Mouse (Mus musculus) T-helper 17 cell (primary cell): ENCODE measurements around the gene Arhgef2.
"Not testable (repeated sequence)": the region's sequence is repeated elsewhere in the genome, so short reads cannot be mapped to it uniquely, and the experiment has no call there.

Source experiments
- in situ Hi-C, 2 experiments: fragments of 300-600 bp; cut with MboI, MseI; formaldehyde crosslinking; loops; 1 replicate in 1 of 2; 2 replicates in 1 of 2; pipeline ENCODE4 v1.15.1; 2025; ENCODE audit warnings: high pct_unique_total_duplicates in 2 of 2

The Arhgef2 gene

DNA sequence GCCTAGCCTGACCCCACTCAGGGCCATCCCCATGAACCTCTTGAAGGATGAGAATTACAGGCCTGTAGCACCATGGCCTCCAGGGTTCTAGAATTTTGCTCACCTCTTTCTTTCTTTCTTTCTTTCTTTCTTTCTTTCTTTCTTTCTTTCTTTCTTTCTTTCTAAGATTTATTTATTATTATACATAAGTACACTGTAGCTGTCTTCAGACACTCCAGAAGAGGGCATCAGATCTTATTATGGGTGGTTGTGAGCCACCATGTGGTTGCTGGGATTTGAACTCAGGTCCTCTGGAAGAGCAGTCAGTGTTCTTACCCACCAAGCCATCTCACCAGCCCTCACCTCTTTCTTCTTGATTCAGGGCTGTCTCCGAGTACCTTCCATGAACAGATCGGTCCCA, at the start of gene Arhgef2:
Arhgef2 (plus strand) TSS at position 301 of the 400 bp plus-strand sequence.
- in situ Hi-C loops: loop anchor here in 1 of 2 experiments (5.0 kb wide), 1 partner anchor 37 kb away; no protein-coding TSS in a partner anchor

DNA sequence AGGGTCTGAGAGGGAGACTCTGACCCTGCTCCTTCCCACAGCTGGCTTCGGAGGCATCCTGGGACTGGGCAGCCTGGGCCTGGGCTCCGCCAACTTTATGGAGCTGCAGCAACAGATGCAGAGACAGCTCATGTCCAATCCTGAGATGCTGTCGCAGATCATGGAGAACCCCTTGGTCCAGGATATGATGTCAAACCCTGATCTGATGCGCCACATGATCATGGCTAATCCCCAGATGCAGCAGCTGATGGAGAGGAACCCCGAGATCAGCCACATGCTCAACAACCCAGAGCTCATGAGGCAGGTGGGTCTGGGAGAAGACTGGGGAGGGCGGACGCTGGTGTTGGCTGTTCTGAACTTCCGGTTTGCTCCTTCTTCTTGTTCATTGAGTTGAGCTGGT, 49.1 kb upstream of the Arhgef2 start:
- in situ Hi-C loops: no loop called here

DNA sequence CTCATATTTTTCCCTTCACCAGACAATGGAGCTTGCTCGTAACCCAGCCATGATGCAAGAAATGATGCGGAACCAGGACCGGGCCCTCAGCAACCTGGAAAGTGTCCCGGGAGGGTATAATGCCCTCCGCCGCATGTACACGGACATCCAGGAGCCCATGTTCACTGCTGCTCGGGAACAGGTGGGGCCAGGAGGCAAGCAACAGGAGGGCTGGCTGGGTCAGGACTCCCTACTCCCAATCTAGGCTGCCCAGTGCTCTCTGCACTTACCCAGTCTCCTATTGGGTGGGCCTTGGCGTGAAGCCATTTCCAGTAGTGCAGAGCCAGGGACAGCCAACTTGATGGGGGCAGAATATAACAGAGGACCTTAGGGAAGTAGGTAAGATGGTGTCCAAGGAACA, 46.2 kb upstream of the Arhgef2 start:
- in situ Hi-C loops: no loop called here

DNA sequence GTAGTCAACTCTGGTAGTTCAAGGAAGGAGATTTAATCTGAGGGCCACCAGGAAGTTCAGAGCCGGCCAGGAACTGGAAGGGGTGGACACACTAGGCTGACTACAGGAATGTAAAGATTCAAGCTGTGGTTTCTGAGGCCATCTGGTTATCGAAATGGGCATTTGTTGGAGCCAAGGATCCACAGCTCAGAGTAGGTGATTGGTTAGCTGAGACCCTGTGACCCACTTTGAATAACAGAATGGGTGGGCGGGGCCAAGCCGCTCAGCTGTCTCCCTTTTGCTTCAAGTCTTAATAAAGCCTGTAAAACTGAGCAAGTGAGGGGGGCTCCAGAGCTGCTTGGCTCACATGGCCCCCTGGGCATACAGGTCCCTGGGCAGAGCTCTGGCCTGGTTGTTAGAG, 43.8 kb upstream of the Arhgef2 start:
- in situ Hi-C loops: no loop called here

DNA sequence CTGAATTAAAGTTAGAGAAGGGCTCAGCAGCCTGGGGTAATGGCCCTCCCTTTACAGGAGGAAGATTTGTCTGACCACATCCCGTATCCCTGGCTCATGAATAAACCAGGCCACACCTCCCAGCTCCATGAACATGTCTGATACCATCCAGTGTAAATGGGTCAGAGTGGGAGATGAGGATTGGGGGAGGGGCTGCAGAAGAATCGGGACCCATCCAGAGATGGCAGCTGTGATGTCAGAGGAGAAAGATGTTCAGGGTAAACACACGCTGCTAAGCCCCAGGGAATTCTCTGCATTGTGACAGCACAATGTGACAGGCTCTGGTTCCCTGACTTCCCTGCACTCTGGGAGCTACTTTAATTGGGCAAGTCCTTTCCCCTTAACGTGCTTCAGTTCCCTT, 42.3 kb upstream of the Arhgef2 start:
- in situ Hi-C loops: no loop called here

DNA sequence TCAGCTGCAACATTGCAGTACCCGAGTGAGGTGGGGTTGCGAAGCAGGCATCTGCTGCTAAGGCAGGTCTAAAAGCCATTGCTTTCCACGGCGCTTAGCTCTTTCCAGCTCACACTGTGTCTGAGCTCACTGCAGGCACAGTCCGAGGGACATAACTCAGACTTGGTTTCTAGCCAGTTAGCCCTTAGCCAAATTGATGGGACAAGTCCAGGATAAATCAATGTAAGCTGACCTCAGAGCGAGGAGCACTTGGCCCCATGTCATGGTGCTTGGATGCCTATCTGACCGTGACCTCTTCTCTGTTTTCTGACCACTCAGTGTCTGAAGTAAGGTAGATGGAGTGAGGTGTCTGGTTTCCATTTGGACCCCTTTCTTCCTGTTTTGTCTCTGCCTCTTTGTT, 41.8 kb upstream of the Arhgef2 start:
- in situ Hi-C loops: no loop called here

DNA sequence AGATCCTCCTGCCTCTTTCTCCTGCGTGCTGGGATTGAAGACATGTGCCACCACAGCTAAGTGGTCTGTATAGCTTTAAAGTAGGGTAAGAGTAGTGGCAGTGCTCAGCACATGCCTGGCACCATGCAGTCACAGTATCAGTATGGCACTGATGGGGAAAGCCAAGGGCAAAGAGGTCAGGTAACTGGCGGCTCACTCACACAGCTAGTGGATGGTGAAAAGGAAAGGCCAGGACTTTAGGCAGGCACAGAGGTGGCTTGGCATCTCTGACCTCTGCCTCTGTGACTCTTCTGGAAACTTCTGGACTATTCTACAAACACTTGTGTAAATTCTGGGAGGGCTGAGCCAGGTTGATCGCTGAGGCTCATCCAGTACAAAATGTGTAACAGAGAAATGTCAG, 39.6 kb upstream of the Arhgef2 start:
- in situ Hi-C loops: no loop called here

DNA sequence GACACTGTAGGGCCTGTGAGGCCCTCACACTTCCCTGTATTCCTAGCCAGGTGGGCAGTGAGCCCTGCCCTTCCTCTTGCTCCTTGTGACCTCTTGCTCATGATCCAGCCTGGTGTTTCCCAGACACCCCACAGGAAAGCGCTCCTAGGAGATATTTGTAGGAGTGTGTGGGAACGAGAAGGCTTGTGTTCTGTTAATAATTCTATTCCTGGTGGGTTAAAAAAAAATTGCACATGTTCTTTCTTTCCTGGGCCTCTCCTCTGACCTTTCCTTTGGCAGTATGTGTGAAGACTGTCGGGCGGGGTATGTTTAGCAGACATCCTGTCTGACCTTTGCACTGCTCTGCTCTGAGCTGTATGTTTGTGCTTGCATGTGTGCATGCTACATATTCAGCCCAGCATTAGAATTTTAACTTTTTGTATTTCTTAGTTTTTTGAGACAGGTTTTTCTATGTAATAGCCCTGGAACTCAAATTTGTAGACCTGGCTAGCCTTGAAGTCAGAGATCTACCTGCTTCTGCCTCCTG, 39.2 kb upstream of the Arhgef2 start:
- in situ Hi-C loops: no loop called here

DNA sequence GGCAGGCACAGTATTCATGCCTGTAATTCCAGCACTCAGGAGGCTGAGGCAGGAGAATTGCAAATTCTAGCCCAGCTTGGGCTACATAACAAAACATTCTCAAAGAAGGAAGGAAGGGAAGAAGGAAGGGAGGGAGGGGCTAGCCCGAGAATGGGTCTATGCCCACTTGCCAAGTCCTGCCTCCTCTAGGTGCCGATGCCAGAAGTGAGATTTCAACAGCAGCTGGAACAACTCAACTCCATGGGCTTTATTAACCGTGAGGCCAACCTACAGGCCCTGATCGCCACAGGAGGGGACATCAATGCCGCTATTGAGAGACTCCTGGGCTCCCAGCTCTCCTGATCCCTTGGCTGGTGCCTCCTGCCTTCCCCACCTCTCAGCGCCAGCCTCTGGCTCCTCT, 37.9 kb upstream of the Arhgef2 start:
- in situ Hi-C loops: no loop called here

DNA sequence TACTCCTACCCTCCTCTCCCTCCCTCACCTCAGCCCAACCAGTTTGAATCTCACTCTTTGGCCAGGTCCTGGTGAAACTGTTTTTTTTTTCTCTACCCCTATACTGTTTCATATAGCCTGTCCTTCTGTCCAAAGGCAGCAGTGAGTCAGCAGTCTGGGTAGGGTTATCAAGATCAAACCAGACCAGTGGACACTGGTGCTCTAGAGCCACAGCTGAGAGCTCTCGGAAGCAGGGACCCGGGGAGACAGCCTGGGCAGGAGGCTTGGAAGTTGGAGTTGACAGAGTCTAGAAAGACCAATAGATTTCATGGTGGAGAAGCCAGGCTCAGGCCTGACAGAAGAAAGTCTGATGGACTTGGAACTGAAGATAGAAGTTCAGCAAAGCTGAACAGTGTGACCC, 37.2 kb upstream of the Arhgef2 start:
- in situ Hi-C loops: no loop called here

DNA sequence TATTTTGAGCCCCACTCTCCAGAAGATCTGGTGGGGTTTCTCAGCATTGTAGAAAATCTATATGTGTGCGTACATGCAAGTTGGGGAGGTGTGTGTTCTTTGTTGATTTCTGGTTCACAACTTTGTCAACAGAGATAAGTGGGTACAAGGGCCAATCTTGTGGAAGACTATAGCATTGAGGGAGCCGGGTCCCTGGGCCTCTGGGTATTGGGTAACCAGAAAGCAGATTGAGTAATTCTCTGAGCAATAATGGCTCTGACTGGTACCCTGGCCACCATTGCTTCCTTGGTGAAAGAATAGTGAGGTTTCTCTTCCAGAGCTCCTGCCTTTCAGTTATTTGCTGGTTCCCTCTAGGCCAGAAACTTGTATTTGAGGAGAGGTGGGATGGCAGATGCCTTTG, 36.7 kb upstream of the Arhgef2 start:
- in situ Hi-C loops: no loop called here

DNA sequence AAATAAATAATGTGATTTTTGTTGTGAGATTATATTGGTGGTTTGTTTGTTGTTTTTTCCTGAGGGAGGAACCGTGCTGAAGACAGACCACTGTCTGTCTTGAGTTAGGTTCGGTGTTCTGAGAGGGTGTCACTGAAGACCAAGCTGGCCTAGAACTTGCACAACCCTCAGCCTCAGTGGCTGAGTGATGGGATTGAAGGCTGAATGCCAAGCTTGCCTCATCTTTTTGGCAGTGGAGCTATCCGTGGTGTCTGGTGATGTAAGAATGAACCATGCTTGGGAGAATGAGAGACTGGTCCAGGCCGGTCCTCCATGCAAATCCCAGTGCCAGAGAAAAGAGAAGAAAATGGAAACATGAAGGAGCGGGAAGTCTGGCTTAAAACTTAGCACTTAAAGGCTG, 36.1 kb upstream of the Arhgef2 start:
- in situ Hi-C loops: no loop called here

DNA sequence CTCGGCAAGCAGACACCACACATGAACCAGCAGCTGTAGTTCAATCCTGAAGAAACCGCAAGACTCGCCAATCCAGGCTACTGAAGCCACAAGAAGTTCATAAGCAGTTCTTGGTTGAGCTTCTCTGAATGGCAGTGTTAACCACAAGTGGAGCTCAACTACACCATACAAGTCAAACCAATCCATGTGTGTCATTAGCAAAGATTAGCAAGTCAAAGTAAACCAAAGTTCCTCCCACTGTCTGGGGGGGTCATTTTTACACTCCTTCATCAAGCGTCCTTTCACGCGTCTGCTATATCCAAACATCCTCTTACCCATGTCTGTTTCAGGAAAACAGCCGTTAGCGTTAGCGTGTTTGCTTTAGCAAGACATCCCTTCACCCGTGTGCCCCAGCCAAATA, 35.4 kb upstream of the Arhgef2 start:
- in situ Hi-C loops: no loop called here

DNA sequence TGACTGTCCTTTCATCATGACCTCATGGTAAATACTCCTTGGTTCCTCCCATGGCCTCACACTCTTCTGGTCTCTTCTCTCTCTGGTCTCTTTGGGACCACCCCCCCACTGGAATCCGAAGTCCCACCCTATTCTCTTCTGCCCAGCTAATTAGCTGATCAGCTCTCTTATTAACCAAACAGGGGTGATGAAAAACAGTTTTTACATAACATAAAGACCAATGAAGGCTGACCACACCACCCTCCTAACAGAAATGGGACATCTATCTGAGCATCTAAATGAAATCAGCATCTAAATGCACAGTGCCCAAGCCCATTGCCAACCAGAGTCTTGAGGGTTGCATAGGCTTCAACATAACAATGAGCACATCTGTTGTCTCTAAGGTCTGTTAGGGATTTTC, 33.9 kb upstream of the Arhgef2 start:
- in situ Hi-C loops: no loop called here

DNA sequence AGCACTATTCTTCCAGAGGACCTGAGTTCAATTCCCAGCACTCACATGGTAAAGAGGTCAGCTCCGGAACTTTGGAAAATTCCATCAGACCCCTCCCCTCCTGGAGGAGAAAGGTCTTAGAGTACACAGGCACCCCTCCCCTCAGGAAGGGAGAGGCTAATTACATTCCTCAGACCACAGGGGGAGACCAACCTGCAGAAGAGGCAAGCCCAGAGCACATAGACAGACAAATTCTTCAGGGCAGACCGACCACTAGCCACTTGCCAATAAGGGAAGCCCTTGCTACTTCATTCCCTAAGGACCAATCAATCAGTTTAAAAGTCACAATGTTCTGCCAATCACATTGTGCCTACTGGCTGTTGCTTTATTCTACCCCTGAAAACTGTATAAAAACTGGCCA, 32.9 kb upstream of the Arhgef2 start:
- in situ Hi-C loops: no loop called here

DNA sequence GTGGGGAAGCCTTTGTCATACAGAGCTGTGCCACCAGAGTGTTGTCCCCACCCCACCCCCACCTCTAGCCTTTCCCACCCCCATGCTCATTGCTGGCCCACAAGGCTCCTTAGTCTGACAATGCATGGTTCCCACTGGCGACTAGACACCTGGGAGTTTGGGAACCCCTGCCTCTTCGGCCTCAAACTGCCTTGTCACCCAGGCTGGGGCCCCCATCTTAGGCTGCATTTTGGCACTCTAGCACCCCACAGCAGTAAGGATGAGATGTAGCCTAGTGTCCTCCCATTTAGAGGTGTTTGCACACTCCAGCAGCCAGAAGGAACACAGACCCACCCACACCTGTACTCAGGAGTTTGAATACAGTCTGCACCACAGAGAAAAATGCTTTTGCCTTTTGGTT, 32.0 kb upstream of the Arhgef2 start:
- in situ Hi-C loops: no loop called here

DNA sequence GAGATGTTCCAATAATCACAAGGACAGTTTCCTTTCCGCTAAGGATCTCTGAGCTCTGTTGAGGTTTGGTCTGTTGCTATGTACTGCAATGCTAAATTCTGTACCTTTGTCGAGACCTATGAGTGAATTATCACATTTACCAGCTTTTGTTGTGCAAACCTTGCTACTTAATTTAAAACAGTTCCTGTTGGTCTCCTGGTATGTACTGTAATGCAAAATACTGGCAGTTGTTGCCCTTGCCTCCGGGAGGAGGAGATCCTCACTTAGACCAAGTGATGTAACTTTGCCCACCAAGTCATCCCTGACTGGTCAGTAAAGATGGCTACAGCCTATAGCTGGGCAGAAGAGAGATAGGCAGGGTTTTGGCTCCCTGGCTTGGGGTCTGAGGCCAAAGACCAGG, 30.2 kb upstream of the Arhgef2 start, which contains the start of gene Ssr2:
Ssr2 (plus strand) TSS at position 337 of the 400 bp plus-strand sequence.
- in situ Hi-C loops: no loop called here

DNA sequence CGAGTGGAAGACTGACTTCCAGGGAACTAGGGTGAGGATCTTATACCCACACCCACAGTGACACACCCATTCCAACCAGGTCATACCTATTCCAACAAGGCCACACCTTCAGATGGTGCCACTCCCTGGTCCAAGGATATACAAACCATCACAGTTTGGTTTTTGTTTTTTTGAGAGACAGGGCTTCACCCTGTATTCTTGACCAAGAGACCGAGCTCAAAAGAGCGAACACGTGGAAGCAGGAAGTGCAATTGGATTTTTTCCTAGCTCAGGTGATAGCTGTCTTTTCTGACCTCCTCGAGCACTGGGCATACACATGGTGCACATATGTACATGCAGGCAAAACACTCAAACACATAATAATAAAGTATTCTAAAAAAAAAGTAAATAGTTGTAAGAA, 27.9 kb upstream of the Arhgef2 start:
- in situ Hi-C loops: not testable (repeated sequence)

DNA sequence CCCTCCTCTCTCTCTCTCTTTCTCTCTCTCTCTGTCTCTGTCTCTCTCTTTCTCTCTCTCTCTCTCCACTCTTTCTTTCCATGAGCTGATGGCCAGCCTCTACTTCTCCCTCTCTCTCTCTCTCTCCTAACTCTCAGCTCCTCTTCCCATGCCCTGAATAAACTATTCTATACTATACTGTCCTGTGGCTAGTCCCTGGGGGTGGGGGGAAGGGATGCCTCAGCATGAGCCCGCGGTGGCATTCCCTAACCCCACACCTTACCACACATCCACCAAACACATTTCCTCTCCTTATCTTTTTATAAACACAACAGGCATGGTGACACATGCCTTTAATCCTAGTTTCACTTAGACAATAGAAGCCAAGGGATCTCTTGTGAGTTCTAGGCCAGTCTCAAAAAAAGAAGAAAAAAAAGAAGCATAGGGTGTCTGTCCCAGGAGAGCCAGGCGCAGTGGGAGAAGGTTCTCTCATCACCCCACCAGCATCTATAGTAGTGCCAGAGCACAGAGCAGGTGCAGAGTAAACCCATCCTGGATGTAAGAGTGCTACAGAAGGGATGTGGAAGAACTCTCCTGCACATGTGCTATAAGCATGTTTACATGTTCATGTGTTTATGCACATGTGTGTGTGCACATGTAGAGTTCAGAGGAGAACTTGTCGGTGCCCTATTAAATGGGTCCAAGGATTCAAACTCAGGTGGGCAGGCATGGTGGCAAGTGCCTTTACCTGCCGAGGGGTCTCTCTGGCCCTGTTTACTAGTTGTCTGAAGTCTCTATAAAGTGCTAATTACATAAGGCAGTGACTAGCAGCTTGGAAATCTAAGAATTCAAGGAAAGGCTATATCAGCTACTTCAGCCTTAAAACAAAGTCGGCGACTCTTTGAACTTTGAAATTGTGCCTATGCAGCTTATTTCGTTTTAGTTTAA, 27.0 kb upstream of the Arhgef2 start:
- in situ Hi-C loops: no loop called here

DNA sequence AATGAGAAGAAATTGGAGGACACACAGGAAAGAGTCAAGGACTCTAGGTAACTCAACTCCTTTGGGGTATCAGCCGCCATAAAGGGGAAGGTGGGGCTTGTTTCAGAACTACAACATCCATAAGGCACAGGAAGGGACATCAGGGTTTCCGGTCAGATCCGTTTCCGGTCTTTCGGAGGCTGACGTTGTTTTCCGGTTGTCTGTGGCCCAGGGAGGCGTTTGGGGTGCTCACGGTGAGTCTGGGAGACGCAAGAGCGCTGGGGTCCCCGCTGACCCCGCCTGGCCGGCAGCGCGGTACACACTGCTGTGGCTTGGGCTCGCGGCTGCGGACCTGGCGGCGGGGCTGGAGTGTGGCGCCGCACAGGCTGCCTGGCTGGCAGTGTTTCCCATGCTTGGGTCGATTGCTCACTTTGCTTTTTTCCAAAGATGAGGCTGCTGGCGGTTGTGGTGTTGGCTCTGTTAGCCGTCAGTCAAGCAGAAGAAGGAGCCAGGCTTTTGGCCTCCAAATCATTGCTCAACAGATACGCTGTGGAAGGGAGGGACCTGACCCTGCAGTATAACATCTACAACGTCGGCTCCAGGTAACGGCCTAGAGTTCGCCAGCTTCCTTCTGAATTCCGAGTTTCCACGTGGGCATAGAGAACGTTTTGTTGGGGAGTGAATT, 26.2 kb upstream of the Arhgef2 start:
- in situ Hi-C loops: no loop called here

DNA sequence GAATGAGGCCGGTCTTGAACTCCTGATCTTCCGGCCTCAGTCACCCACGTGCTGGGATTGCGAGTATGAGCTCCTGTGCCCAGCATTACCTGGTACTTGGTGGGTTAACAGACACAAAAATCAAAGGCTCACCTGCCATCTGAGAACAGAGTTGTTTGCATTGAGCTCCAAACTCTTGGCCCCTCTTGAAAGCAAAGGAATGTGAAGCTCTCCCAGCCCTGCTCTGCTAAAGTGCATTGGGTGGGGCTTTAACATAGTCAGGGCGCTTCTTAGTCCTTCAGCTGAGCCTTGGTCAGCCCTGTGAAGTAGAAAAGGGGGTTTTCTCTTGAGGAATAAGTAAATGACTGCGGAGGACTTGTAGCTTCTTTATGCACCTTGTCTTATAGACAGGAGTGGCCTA, 20.0 kb upstream of the Arhgef2 start:
- in situ Hi-C loops: no loop called here

DNA sequence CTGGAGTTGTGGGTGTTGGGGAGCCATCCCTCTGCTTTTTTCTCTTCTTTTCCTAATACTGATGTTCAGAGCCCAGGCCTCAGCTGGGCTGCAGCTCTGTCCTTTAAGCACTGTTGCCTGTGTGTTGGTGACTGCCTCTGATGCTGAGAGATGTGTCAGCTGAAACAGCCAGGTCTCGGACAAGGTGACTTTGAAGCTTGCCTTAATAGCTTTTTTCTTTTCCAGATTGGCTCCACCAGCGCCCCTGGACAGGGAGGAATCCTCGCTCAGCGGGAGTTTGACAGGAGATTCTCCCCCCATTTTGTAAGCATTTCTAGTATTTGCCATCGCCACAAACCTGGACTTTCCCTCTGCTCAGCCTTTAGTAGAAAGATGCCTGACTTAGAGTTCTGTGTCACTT, 19.1 kb upstream of the Arhgef2 start:
- in situ Hi-C loops: no loop called here

DNA sequence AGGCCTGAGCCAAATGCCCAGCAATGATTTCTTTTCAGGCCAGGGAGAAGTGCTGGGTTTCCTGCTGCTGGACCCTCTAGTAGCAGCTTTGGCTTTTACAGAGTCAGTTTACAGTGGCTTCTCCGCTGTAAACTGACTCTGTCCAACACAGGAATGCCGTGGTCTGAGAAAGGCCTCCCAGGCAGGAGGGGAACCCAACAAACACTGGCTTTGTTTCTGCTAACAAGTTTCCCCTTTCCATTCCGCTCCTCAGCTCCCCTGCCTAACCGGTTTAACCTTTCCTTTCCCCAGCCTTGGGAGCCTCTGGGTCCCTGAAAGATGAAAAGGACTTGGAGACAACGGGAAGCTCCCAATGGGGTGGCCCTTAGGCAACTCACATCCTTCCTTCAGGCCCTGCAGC, 15.5 kb upstream of the Arhgef2 start:
- in situ Hi-C loops: loop anchor here in 1 of 2 experiments (10.0 kb wide), 1 partner anchor 155 kb away; no protein-coding TSS in a partner anchor
